Mouse (Mus musculus) CH12F3 (cell line): ENCODE data around the gene Pfn1.

Source experiments
- in situ Hi-C: fragments of 300-500 bp; cut with MboI; formaldehyde crosslinking; loops from 2 replicates; pipeline ENCODE4 v1.14.3; 2020; ENCODE audit warnings: low sequenced_read_pairs

Pfn1 gene

GRCm38 (mm10) chr11:70678092-70678491 is 23.6 kb upstream of the Pfn1 start:
- in situ Hi-C loops = no loop called here

GRCm38 (mm10) chr11:70674501-70674900 is 20.1 kb upstream of the Pfn1 start:
- in situ Hi-C loops = no loop called here

GRCm38 (mm10) chr11:70674014-70674413 is 19.6 kb upstream of the Pfn1 start:
- in situ Hi-C loops = no loop called here

GRCm38 (mm10) chr11:70671333-70672047 is 17.0 kb upstream of the Pfn1 start:
- in situ Hi-C loops = no loop called here

- in situ Hi-C loops = no loop called here
These were observed 16.0 kb upstream of the Pfn1 start for GRCm38 (mm10) chr11:70670483-70670882.

- in situ Hi-C loops = no loop called here
These were observed 15.3 kb upstream of the Pfn1 start for GRCm38 (mm10) chr11:70669582-70670345.

GRCm38 (mm10) chr11:70668771-70669505 is 14.5 kb upstream of the Pfn1 start, which contains the start of gene Spag7:
TSS of gene Spag7 (minus strand) at chr11:70669416.
- in situ Hi-C loops = no loop called here

- in situ Hi-C loops = no loop called here
These were observed 13.9 kb upstream of the Pfn1 start for GRCm38 (mm10) chr11:70668335-70668770.

- in situ Hi-C loops = no loop called here
These were observed 13.1 kb upstream of the Pfn1 start for GRCm38 (mm10) chr11:70667271-70668150.

- in situ Hi-C loops = no loop called here
These were observed 12.2 kb upstream of the Pfn1 start for GRCm38 (mm10) chr11:70666687-70667086.

GRCm38 (mm10) chr11:70664741-70665140 is 10.3 kb upstream of the Pfn1 start:
- in situ Hi-C loops = no loop called here

- in situ Hi-C loops = no loop called here
These were observed 9.5 kb upstream of the Pfn1 start for GRCm38 (mm10) chr11:70663957-70664356.

GRCm38 (mm10) chr11:70663101-70663500 is 8.7 kb upstream of the Pfn1 start:
- in situ Hi-C loops = no loop called here

GRCm38 (mm10) chr11:70660571-70660970 is 6.1 kb upstream of the Pfn1 start:
- in situ Hi-C loops = no loop called here

GRCm38 (mm10) chr11:70658942-70659341 is 4.5 kb upstream of the Pfn1 start:
- in situ Hi-C loops = no loop called here

- in situ Hi-C loops = no loop called here
These were observed 4.1 kb upstream of the Pfn1 start for GRCm38 (mm10) chr11:70658521-70658920.

GRCm38 (mm10) chr11:70657991-70658390 is 3.5 kb upstream of the Pfn1 start:
- in situ Hi-C loops = no loop called here

GRCm38 (mm10) chr11:70657573-70657972 is 3.1 kb upstream of the Pfn1 start:
- in situ Hi-C loops = no loop called here

GRCm38 (mm10) chr11:70656964-70657363 is 2.5 kb upstream of the Pfn1 start, which contains the start of gene Eno3:
TSS of gene Eno3 (plus strand) at chr11:70657202.
- in situ Hi-C loops = no loop called here

GRCm38 (mm10) chr11:70656456-70656927 is 2.0 kb upstream of the Pfn1 start:
- in situ Hi-C loops = no loop called here
